Mouse (Mus musculus) heart, postnatal 4 days (tissue): ENCODE results near the gene Mipol1. TPM values are rescaled to one million over a fixed set of nuclear protein-coding genes. Genes with fewer than 3 reads are reported as not detected.
A peak's percentile ranks its signal among the peaks of the same experiment; 100 is the strongest.
"Not testable (repeated sequence)": the region's sequence is repeated elsewhere in the genome, so short reads cannot be mapped to it uniquely, and the experiment has no call there.

Source experiments
- DNase-seq: peaks from one replicate; pipeline ENCODE4 v3.0.0; 2021
- total RNA-seq, 2 experiments: library from RNA; stranded (reverse); gene quantifications; 2 replicates each; pipeline ENCODE4 v1.2.3; 2021

Mipol1 gene
- 1 to 10 TPM; 8.5 TPM for total RNA-seq

- DNase-seq = peak; percentile 89
These were observed at the start of gene Mipol1, which contains the start of gene Prps1l3 for GRCm38 (mm10) chr12:57230192-57230706. Gene Mipol1, plus strand, starts transcription at chr12:57230427. Gene Prps1l3, plus strand, starts transcription at chr12:57230412.

GRCm38 (mm10) chr12:57184401-57185147, 45.7 kb upstream of the Mipol1 start:
- DNase-seq = no peak

GRCm38 (mm10) chr12:57185475-57185874, 44.8 kb upstream of the Mipol1 start:
- DNase-seq = no peak

GRCm38 (mm10) chr12:57186126-57186525, 44.1 kb upstream of the Mipol1 start:
- no peak for DNase-seq

GRCm38 (mm10) chr12:57187032-57187431, 43.2 kb upstream of the Mipol1 start:
- no peak for DNase-seq

- DNase-seq = peak; percentile 10
These were observed 35.6 kb upstream of the Mipol1 start for GRCm38 (mm10) chr12:57194609-57195008.

GRCm38 (mm10) chr12:57196286-57196607, 34.0 kb upstream of the Mipol1 start:
- DNase-seq = no peak

GRCm38 (mm10) chr12:57196608-57197362, 33.4 kb upstream of the Mipol1 start:
- peak; percentile 33 for DNase-seq

GRCm38 (mm10) chr12:57197363-57198026, 32.7 kb upstream of the Mipol1 start, which contains the start of gene Slc25a21:
Gene Slc25a21, minus strand, starts transcription at chr12:57197472.
- DNase-seq = no peak

GRCm38 (mm10) chr12:57198269-57198668, 32.0 kb upstream of the Mipol1 start:
- DNase-seq = no peak

GRCm38 (mm10) chr12:57199427-57199826, 30.8 kb upstream of the Mipol1 start:
- no peak for DNase-seq

GRCm38 (mm10) chr12:57201901-57202300, 28.3 kb upstream of the Mipol1 start:
- no peak for DNase-seq

GRCm38 (mm10) chr12:57204276-57204851, 25.9 kb upstream of the Mipol1 start:
- DNase-seq = no peak

- peak; percentile 51 for DNase-seq
These were observed 18.6 kb upstream of the Mipol1 start for GRCm38 (mm10) chr12:57211353-57212311.

GRCm38 (mm10) chr12:57212463-57212862, 17.8 kb upstream of the Mipol1 start:
- DNase-seq = not testable (repeated sequence)

- no peak for DNase-seq
These were observed 3.8 kb upstream of the Mipol1 start for GRCm38 (mm10) chr12:57226411-57226810.

GRCm38 (mm10) chr12:57227776-57228175, 2.5 kb upstream of the Mipol1 start:
- DNase-seq = no peak

GRCm38 (mm10) chr12:57229703-57230102, 524 bp upstream of the Mipol1 start:
- DNase-seq = no peak

- peak; percentile 14 for DNase-seq
These were observed 1.1 kb downstream of the Mipol1 start for GRCm38 (mm10) chr12:57231085-57231875.

GRCm38 (mm10) chr12:57233386-57233785, 3.2 kb downstream of the Mipol1 start:
- DNase-seq = no peak
